Mouse (Mus musculus) neural tube, embryonic 13.5 days (tissue): Measurements from ENCODE around the gene Tagap1. TPM values are rescaled to one million over a fixed set of nuclear protein-coding genes. Genes with fewer than 3 reads are reported as not detected.
"Not testable (repeated sequence)": the region's sequence is repeated elsewhere in the genome, so short reads cannot be mapped to it uniquely, and the experiment has no call there.

Source experiments
- ATAC-seq: fragments of 200-750 bp; cut with Nextera tagmentation; 2 replicates; pipeline ENCODE4 v1.8.0; 2017; ENCODE audit warnings: low read depth, mild to moderate bottlenecking, moderate TSS enrichment, moderate library complexity
- H3K27ac ChIP-seq: fragments of 300-500 bp; sonication (generic); replicated peaks from 2 replicates; pipeline ENCODE4 v1.5.1; 2015; ENCODE audit warnings: moderate library complexity, mild to moderate bottlenecking, inconsistent platforms
- H3K27me3 ChIP-seq: fragments of 300-500 bp; sonication (generic); 2 replicates; pipeline ENCODE4 v1.6.1; 2015; ENCODE audit warnings: mild to moderate bottlenecking, inconsistent platforms
- H3K36me3 ChIP-seq: fragments of 300-500 bp; sonication (generic); 2 replicates; pipeline ENCODE4 v1.6.1; 2015; ENCODE audit warnings: mild to moderate bottlenecking, inconsistent platforms
- H3K4me1 ChIP-seq: fragments of 300-500 bp; sonication (generic); replicated peaks from 2 replicates; pipeline ENCODE4 v1.6.1; 2015; ENCODE audit warnings: inconsistent platforms
- H3K4me2 ChIP-seq: fragments of 300-500 bp; sonication (generic); 2 replicates; pipeline ENCODE4 v1.6.1; 2015; ENCODE audit warnings: inconsistent platforms, mild to moderate bottlenecking, moderate library complexity
- H3K4me3 ChIP-seq: fragments of 300-500 bp; sonication (generic); 2 replicates; pipeline ENCODE4 v1.5.1; 2015; ENCODE audit warnings: mild to moderate bottlenecking, inconsistent platforms
- H3K9ac ChIP-seq: fragments of 300-500 bp; sonication (generic); 2 replicates; pipeline ENCODE4 v1.6.1; 2015; ENCODE audit warnings: moderate library complexity, mild to moderate bottlenecking, inconsistent platforms
- H3K9me3 ChIP-seq: fragments of 300-500 bp; sonication (generic); 2 replicates; pipeline ENCODE4 v1.6.1; 2016; ENCODE audit warnings: inconsistent platforms
- WGBS: fragments of 180-500 bp; shearing (Covaris S2); methylation state at CpG from one replicate; pipeline ENCODE4 v1.1.7; 2015; 5-methylcytosine and 5-hydroxymethylcytosine counted together
- polyA plus RNA-seq: library from polyadenylated mRNA; unstranded; fragments of >200 nt; fragmentation: Nextera tagmentation; extraction: Ambion mirVana; gene quantifications from 2 replicates; pipeline ENCODE4 v1.2.1, GENCODE M21; 2015

Tagap1 gene
- polyA plus RNA-seq: 50.0 and 50.7 TPM in 2 replicates

- not testable (repeated sequence) for H3K36me3 ChIP-seq, H3K27me3 ChIP-seq, H3K4me1 ChIP-seq, H3K9me3 ChIP-seq, ATAC-seq
- Histone ChIP-seq H3K9ac (peak within 1 kb of the TSS; percentile 71), H3K27ac (0 out of 2 replicates have a peak within 1 kb of the TSS, but pooled peaks have one; percentile 49), H3K4me3 (peak within 1 kb of the TSS; percentile 50), H3K4me2 (peak within 1 kb of the TSS; percentile 56)
- WGBS: 2% methylated on average over 26 of the region's 51 CpGs
Measured at GRCm38 (mm10) chr17:6960776-6961175, at the start of gene Tagap1. Gene Tagap1 (minus strand): TSS chr17:6961156.

GRCm38 (mm10) chr17:7009901-7010300 lies 48.9 kb upstream of the Tagap1 start:
- not testable (repeated sequence) for H3K4me2 ChIP-seq, H3K9ac ChIP-seq, H3K4me1 ChIP-seq, H3K27me3 ChIP-seq, H3K4me3 ChIP-seq, H3K27ac ChIP-seq, ATAC-seq, H3K36me3 ChIP-seq, H3K9me3 ChIP-seq
- WGBS: 75% methylated on average over 5 of the region's 9 CpGs

- H3K4me1 ChIP-seq, H3K4me2 ChIP-seq, H3K27me3 ChIP-seq, H3K9me3 ChIP-seq, H3K27ac ChIP-seq, H3K9ac ChIP-seq, ATAC-seq, H3K36me3 ChIP-seq, H3K4me3 ChIP-seq: not testable (repeated sequence)
- no CpG with 5 or more reads among the region's 7 CpGs for WGBS
Measured at GRCm38 (mm10) chr17:7009440-7009839, 48.5 kb upstream of the Tagap1 start.

GRCm38 (mm10) chr17:7008885-7009284 lies 47.9 kb upstream of the Tagap1 start:
- H3K36me3 ChIP-seq, H3K27ac ChIP-seq, H3K4me3 ChIP-seq, ATAC-seq, H3K4me1 ChIP-seq, H3K9me3 ChIP-seq, H3K9ac ChIP-seq, H3K4me2 ChIP-seq, H3K27me3 ChIP-seq: not testable (repeated sequence)

- WGBS: 71% methylated on average over 4 of the region's 4 CpGs
- H3K27ac ChIP-seq, ATAC-seq, H3K36me3 ChIP-seq, H3K4me2 ChIP-seq, H3K4me3 ChIP-seq, H3K4me1 ChIP-seq, H3K9me3 ChIP-seq, H3K9ac ChIP-seq, H3K27me3 ChIP-seq: not testable (repeated sequence)
Measured at GRCm38 (mm10) chr17:7005646-7006045, 44.7 kb upstream of the Tagap1 start.

- ATAC-seq, H3K9me3 ChIP-seq, H3K27ac ChIP-seq, H3K4me1 ChIP-seq, H3K9ac ChIP-seq, H3K4me3 ChIP-seq, H3K27me3 ChIP-seq, H3K36me3 ChIP-seq, H3K4me2 ChIP-seq: not testable (repeated sequence)
- WGBS: no CpG with 5 or more reads among the region's 3 CpGs
Measured at GRCm38 (mm10) chr17:7003392-7003791, 42.4 kb upstream of the Tagap1 start.

GRCm38 (mm10) chr17:7001790-7002585 lies 41.0 kb upstream of the Tagap1 start:
- H3K27ac ChIP-seq, H3K9ac ChIP-seq, H3K9me3 ChIP-seq, H3K36me3 ChIP-seq, H3K4me1 ChIP-seq, ATAC-seq, H3K4me2 ChIP-seq, H3K27me3 ChIP-seq, H3K4me3 ChIP-seq: not testable (repeated sequence)
- 84% methylated on average over 9 of the region's 12 CpGs for WGBS

- H3K4me3 ChIP-seq, H3K4me1 ChIP-seq, H3K4me2 ChIP-seq, H3K27ac ChIP-seq, ATAC-seq, H3K9me3 ChIP-seq, H3K9ac ChIP-seq, H3K36me3 ChIP-seq, H3K27me3 ChIP-seq: not testable (repeated sequence)
- 88% methylated on average over 1 of the region's 7 CpGs for WGBS
Measured at GRCm38 (mm10) chr17:6997778-6998490, 37.0 kb upstream of the Tagap1 start.

- not testable (repeated sequence) for H3K9ac ChIP-seq, H3K9me3 ChIP-seq, H3K4me1 ChIP-seq, H3K36me3 ChIP-seq, H3K27ac ChIP-seq, H3K27me3 ChIP-seq, H3K4me3 ChIP-seq, H3K4me2 ChIP-seq, ATAC-seq
- WGBS: 91% methylated on average over 8 of the region's 8 CpGs
Measured at GRCm38 (mm10) chr17:6996826-6997225, 35.9 kb upstream of the Tagap1 start.

- H3K4me3 ChIP-seq, H3K4me1 ChIP-seq, H3K9me3 ChIP-seq, H3K27me3 ChIP-seq, H3K36me3 ChIP-seq, H3K4me2 ChIP-seq, H3K27ac ChIP-seq, H3K9ac ChIP-seq, ATAC-seq: not testable (repeated sequence)
- no CpG with 5 or more reads among the region's 6 CpGs for WGBS
Measured at GRCm38 (mm10) chr17:6995504-6995903, 34.5 kb upstream of the Tagap1 start.

GRCm38 (mm10) chr17:6986118-6986517 lies 25.2 kb upstream of the Tagap1 start:
- H3K4me2 ChIP-seq, H3K27ac ChIP-seq, H3K36me3 ChIP-seq, H3K4me1 ChIP-seq, H3K9ac ChIP-seq, ATAC-seq, H3K27me3 ChIP-seq, H3K4me3 ChIP-seq, H3K9me3 ChIP-seq: not testable (repeated sequence)
- WGBS: 98% methylated on average over 1 of the region's 1 CpGs

GRCm38 (mm10) chr17:6980144-6980543 lies 19.2 kb upstream of the Tagap1 start:
- H3K4me1 ChIP-seq, H3K9ac ChIP-seq, H3K27me3 ChIP-seq, ATAC-seq, H3K4me3 ChIP-seq, H3K4me2 ChIP-seq, H3K27ac ChIP-seq, H3K9me3 ChIP-seq, H3K36me3 ChIP-seq: not testable (repeated sequence)
- 93% methylated on average over 5 of the region's 8 CpGs for WGBS
